ENCODE assay signal across 9 mouse cellular contexts in genomic region chr16:45990901-45991676, GRCm38 (mm10). TPM values are rescaled to one million over a fixed set of nuclear protein-coding genes. Genes with fewer than 3 reads are reported as not detected.
DNase-seq lines count a peak whose midpoint lies in the region; ATAC-seq lines count a peak whose summit lies in the region.
"Had no signal": no experiment of that assay in that cellular context is flagged by ENCODE, and none has a peak within 500 bp of the region (broad histone marks: within the 10 kb centered on the region; RNA-seq: fewer than 3 reads in every experiment).

No protein-coding gene starts in this region.

- no peaks in the 10 kb centered on the region for H3K9me3 ChIP-seq in kidney, embryonic 16.5 days (ENCODE audit: low read length)

- DNase-seq in kidney, postnatal 25 days = peak; percentile 21 to 32
- DNase-seq in NIH3T3 (ENCODE audit: low read depth) = peak; percentile 12
- DNase-seq in spleen, adult 18-20 months = no peak
- no peak for DNase-seq in frontal cortex, postnatal 25 days (ENCODE audit: low spot score in 2 of 2)
- DNase-seq: adrenal gland, adult 8-10 months; lung, postnatal 4 days had no signal

- H3K4me1 ChIP-seq in kidney, embryonic 16.5 days (ENCODE audit: insufficient read depth, low read length) = 0 out of 2 replicates have a peak, but pooled peaks cover 1% of the 10 kb centered on the region

- no peaks in the 10 kb centered on the region for H3K27me3 ChIP-seq in kidney, embryonic 16.5 days (ENCODE audit: insufficient read depth, low read length)

- no peak overlapping the region for H3K27ac ChIP-seq in kidney, embryonic 16.5 days (ENCODE audit: low read length)

- no peak overlapping the region for H3K4me2 ChIP-seq in kidney, embryonic 16.5 days (replicated peaks; ENCODE audit: low read depth, low read length)

- no peak overlapping the region for H3K4me3 ChIP-seq in kidney, embryonic 16.5 days (ENCODE audit: low read length)

- H3K36me3 ChIP-seq in kidney, embryonic 16.5 days (ENCODE audit: insufficient read depth, low read length) = no peaks in the 10 kb centered on the region

- no peak overlapping the region for H3K9ac ChIP-seq in kidney, embryonic 16.5 days (replicated peaks; ENCODE audit: low read length)

- WGBS in kidney, embryonic 16.5 days = 49% methylated on average over 10 of the region's 10 CpGs

- no peak for ATAC-seq in kidney, embryonic 16.5 days (ENCODE audit: low FRiP score, low TSS enrichment)
- peak; percentile 62 for ATAC-seq in CD4-positive, CD25-positive, alpha-beta regulatory T cell, adult 4 months
- ATAC-seq in megakaryocyte, adult 5-6 weeks (ENCODE audit: poor library complexity, severe bottlenecking) = peak; percentile 57

RNA-seq across cellular contexts. Expression of gene Plcxd2, which starts 18.9 kb away (rescaled TPM):
- 1.4 and 1.5 TPM in 2 replicates for polyA plus RNA-seq in kidney, embryonic 16.5 days (2015; fragmentation: Nextera tagmentation; extraction: Ambion mirVana)
- 10 to 100 TPM; 10.1 to 11.2 TPM for polyA plus RNA-seq in CD4-positive, CD25-positive, alpha-beta regulatory T cell, adult 4 months (2017; shearing (Covaris generic))
- total RNA-seq in megakaryocyte, adult 5-6 weeks (2015) = 1.7 and 1.9 TPM in 2 replicates
- total RNA-seq in megakaryocyte, adult 5-6 weeks (2017) = 1.5 and 2.2 TPM in 2 replicates

RNA-seq across cellular contexts. Expression of gene Phldb2, which starts 37.7 kb away (rescaled TPM):
- polyA plus RNA-seq in kidney, embryonic 16.5 days (2015; fragmentation: Nextera tagmentation; extraction: Ambion mirVana) = 89.6 and 90.1 TPM in 2 replicates
- polyA plus RNA-seq in CD4-positive, CD25-positive, alpha-beta regulatory T cell, adult 4 months (2017; shearing (Covaris generic)) = under 1 TPM in 1 of 2 experiments, not detected in 1; 0.17 TPM
- 0.04 and 0.27 TPM in 2 replicates for total RNA-seq in megakaryocyte, adult 5-6 weeks (2015)
- total RNA-seq in megakaryocyte, adult 5-6 weeks (2017) = 0.59 and 1.5 TPM in 2 replicates

Comparison
In these comparisons a context has a peak if more than half of its experiments do, and no peak if none do; other contexts are left out.
1. DNase-seq: peak in kidney, postnatal 25 days (2 of 2) and NIH3T3 (single experiment); none in spleen, adult 18-20 months (0 of 2) and frontal cortex, postnatal 25 days (0 of 2).
2. RNA of gene Phldb2, which starts 37.7 kb away (polyA plus RNA-seq): 89.6 to 90.1 TPM in kidney, embryonic 16.5 days; 0.17 TPM in CD4-positive, CD25-positive, alpha-beta regulatory T cell, adult 4 months; every median in the first group is over 10 times any median in the second.